Mouse (Mus musculus) ovary, adult 18-20 months (tissue): ENCODE data around the gene Dusp5.

Experiments
- DNase-seq: peaks from one replicate; pipeline ENCODE4 v3.0.0; 2022; ENCODE audit warnings: low spot score, mixed read lengths

The Dusp5 gene

GRCm38 (mm10) chr19:53517370-53518096, 11.4 kb upstream of the Dusp5 start:
- no peak for DNase-seq

GRCm38 (mm10) chr19:53519549-53519948, 9.4 kb upstream of the Dusp5 start:
- DNase-seq, result no peak

- no peak for DNase-seq
Measured at GRCm38 (mm10) chr19:53519981-53520380, 8.9 kb upstream of the Dusp5 start.

GRCm38 (mm10) chr19:53521137-53521795, 7.6 kb upstream of the Dusp5 start:
- no peak for DNase-seq

GRCm38 (mm10) chr19:53527480-53527879, 1.4 kb upstream of the Dusp5 start:
- no peak for DNase-seq

- DNase-seq, result no peak
Measured at GRCm38 (mm10) chr19:53528131-53528621, 733 bp upstream of the Dusp5 start.

GRCm38 (mm10) chr19:53529455-53529704, 471 bp downstream of the Dusp5 start:
- no peak for DNase-seq

GRCm38 (mm10) chr19:53529705-53530562, 1.0 kb downstream of the Dusp5 start:
- DNase-seq, result no peak

- DNase-seq, result no peak
Measured at GRCm38 (mm10) chr19:53531416-53531815, 2.5 kb downstream of the Dusp5 start.

GRCm38 (mm10) chr19:53532021-53532420, 3.1 kb downstream of the Dusp5 start:
- no peak for DNase-seq

GRCm38 (mm10) chr19:53532676-53533075, 3.8 kb downstream of the Dusp5 start:
- no peak for DNase-seq

GRCm38 (mm10) chr19:53533236-53533635, 4.3 kb downstream of the Dusp5 start:
- DNase-seq, result no peak

- no peak for DNase-seq
Measured at GRCm38 (mm10) chr19:53533810-53534601, 5.1 kb downstream of the Dusp5 start.

- no peak for DNase-seq
Measured at GRCm38 (mm10) chr19:53534757-53535410, 6.0 kb downstream of the Dusp5 start.

GRCm38 (mm10) chr19:53535421-53535820, 6.5 kb downstream of the Dusp5 start:
- DNase-seq, result no peak

GRCm38 (mm10) chr19:53536251-53536650, 7.3 kb downstream of the Dusp5 start:
- no peak for DNase-seq

GRCm38 (mm10) chr19:53536731-53537666, 8.1 kb downstream of the Dusp5 start:
- no peak for DNase-seq

- DNase-seq, result no peak
Measured at GRCm38 (mm10) chr19:53538024-53538423, 9.1 kb downstream of the Dusp5 start.

- DNase-seq, result no peak
Measured at GRCm38 (mm10) chr19:53538796-53539195, 9.9 kb downstream of the Dusp5 start.

GRCm38 (mm10) chr19:53539296-53539695, 10.4 kb downstream of the Dusp5 start:
- no peak for DNase-seq
